Mouse (Mus musculus): ENCODE measurements at regions not wholly inside any gene's neighbourhood (a gene's known extent, or its start where the extent isn't known, plus 50 kb on each side); places are given as distances from the start of the nearest gene placed in this dataset.

GRCm38 (mm10) chr4:12272914-12273313 lies 101.1 kb upstream of the Fam92a start:
- DNase-seq (ENCODE audit: low read depth, low spot score), result no peak

- DNase-seq (ENCODE audit: low read depth, low spot score), result no peak
Observed at GRCm38 (mm10) chr4:12272378-12272777, 100.6 kb upstream of the Fam92a start.

GRCm38 (mm10) chr4:12263746-12264145 lies 91.9 kb upstream of the Fam92a start:
- no peak for DNase-seq (ENCODE audit: low read depth, low spot score)

GRCm38 (mm10) chr4:12263197-12263596 lies 91.4 kb upstream of the Fam92a start:
- no peak for DNase-seq (ENCODE audit: low read depth, low spot score)

- no peak for DNase-seq (ENCODE audit: low read depth, low spot score)
Observed at GRCm38 (mm10) chr4:12247994-12248393, 76.2 kb upstream of the Fam92a start.

- no peak for DNase-seq (ENCODE audit: low read depth, low spot score)
Observed at GRCm38 (mm10) chr4:12246595-12246994, 74.8 kb upstream of the Fam92a start.

- DNase-seq (ENCODE audit: low read depth, low spot score), result peak; percentile 36
Observed at GRCm38 (mm10) chr4:12240941-12241571, 69.2 kb upstream of the Fam92a start.

GRCm38 (mm10) chr4:12230731-12231130 lies 58.9 kb upstream of the Fam92a start:
- peak; percentile 15 for DNase-seq (ENCODE audit: low read depth, low spot score)
